Mouse (Mus musculus): ENCODE results near the gene Krt8.

GRCm38 (mm10) chr15:102044745-102045144, 40.5 kb upstream of the Krt8 start:
- TF ChIP-seq CTCF (IDR thresholded peaks at IDR 0.05; ENCODE audit: low read depth) (no peak), EP300 (IDR thresholded peaks at IDR 0.05; ENCODE audit: low read depth) (no peak)

All from heart, postnatal 0 days (tissue).